ENCODE assay signal across 19 mouse cellular contexts in genomic region chr4:35138077-35138476, GRCm38 (mm10). TPM values are rescaled to one million over a fixed set of nuclear protein-coding genes. Genes with fewer than 3 reads are reported as not detected.
DNase-seq lines count a peak whose midpoint lies in the region; ATAC-seq and TF ChIP-seq lines count a peak whose summit lies in the region.
"Had no signal": no experiment of that assay in that cellular context is flagged by ENCODE, and none has a peak within 500 bp of the region (broad histone marks: within the 10 kb centered on the region; RNA-seq: fewer than 3 reads in every experiment).

No protein-coding gene starts in this region.

- no peak overlapping the region for H3K27ac ChIP-seq in kidney, embryonic 16.5 days (ENCODE audit: low read length)
- H3K27ac ChIP-seq: embryonic facial prominence, embryonic 12.5 days; hindbrain, postnatal 0 days; limb, embryonic 13.5 days had no signal

- H3K36me3 ChIP-seq in kidney, embryonic 16.5 days (ENCODE audit: insufficient read depth, low read length): no peaks in the 10 kb centered on the region
- no peaks in the 10 kb centered on the region for H3K36me3 ChIP-seq in E14TG2a.4 (ENCODE audit: insufficient read depth, low read length)
- H3K36me3 ChIP-seq: embryonic facial prominence, embryonic 12.5 days; limb, embryonic 13.5 days had no signal

- H3K9ac ChIP-seq in kidney, embryonic 16.5 days (replicated peaks; ENCODE audit: low read length): no peak overlapping the region
- H3K9ac ChIP-seq: embryonic facial prominence, embryonic 12.5 days; forebrain, postnatal 0 days; limb, embryonic 13.5 days had no signal

- DNase-seq in kidney, postnatal 4 days: no peak
- peak; percentile 9 to 32 for DNase-seq in thymus, postnatal 10 days (ENCODE audit: low spot score in 2 of 2)
- DNase-seq in gastrocnemius, postnatal 4 days (ENCODE audit: low spot score in 2 of 2): no peak
- no peak for DNase-seq in heart, adult 9 months (ENCODE audit: low spot score in 2 of 2)
- DNase-seq in cerebellum, adult 9-11 months: no peak
- DNase-seq: adrenal gland, postnatal 25 days; cerebellum, adult 18-20 months; forebrain, postnatal 0 days; lung, postnatal 4 days; right cerebral cortex, adult 18-20 months had no signal

- H3K4me2 ChIP-seq in kidney, embryonic 16.5 days (replicated peaks; ENCODE audit: low read depth, low read length): no peak overlapping the region
- H3K4me2 ChIP-seq: embryonic facial prominence, embryonic 12.5 days; heart, embryonic 11.5 days; limb, embryonic 13.5 days had no signal

- H3K4me1 ChIP-seq in kidney, embryonic 16.5 days (ENCODE audit: insufficient read depth, low read length): peaks cover 30% of the 10 kb centered on the region
- peaks cover 35% of the 10 kb centered on the region for H3K4me1 ChIP-seq in E14TG2a.4 (replicated peaks; ENCODE audit: low read depth, low read length)

- H3K27me3 ChIP-seq in kidney, embryonic 16.5 days (ENCODE audit: insufficient read depth, low read length): no peaks in the 10 kb centered on the region
- H3K27me3 ChIP-seq in E14TG2a.4 (ENCODE audit: insufficient read depth, low read length): no peaks in the 10 kb centered on the region
- H3K27me3 ChIP-seq: embryonic facial prominence, embryonic 12.5 days; limb, embryonic 13.5 days had no signal

- H3K9me3 ChIP-seq in kidney, embryonic 16.5 days (ENCODE audit: low read length): no peaks in the 10 kb centered on the region
- no peaks in the 10 kb centered on the region for H3K9me3 ChIP-seq in E14TG2a.4 (ENCODE audit: low read length)
- H3K9me3 ChIP-seq: embryonic facial prominence, embryonic 12.5 days; limb, embryonic 13.5 days had no signal

- H3K4me3 ChIP-seq in kidney, embryonic 16.5 days (ENCODE audit: low read length): no peak overlapping the region
- H3K4me3 ChIP-seq in E14TG2a.4 (replicated peaks; ENCODE audit: low read length): peak overlapping the region; percentile 45
- H3K4me3 ChIP-seq: embryonic facial prominence, embryonic 12.5 days; limb, embryonic 13.5 days; myocyte had no signal

- 42% methylated on average over 6 of the region's 6 CpGs for WGBS in kidney, embryonic 16.5 days

- TF ChIP-seq CTCF in E14TG2a.4 (conservative IDR thresholded peaks at IDR 0.05; ENCODE audit: low read length): no peak

- 0 out of 2 replicates have a peak, but pooled peaks have one; percentile 27 for ATAC-seq in kidney, embryonic 16.5 days (ENCODE audit: low FRiP score, low TSS enrichment)
- peak; percentile 58 for ATAC-seq in inflammation-experienced regulatory T-cells, adult 6 months
- ATAC-seq: forebrain, postnatal 0 days; hindbrain, postnatal 0 days had no signal

RNA-seq across cellular contexts. Expression of gene Ifnk, which starts 13.8 kb away (rescaled TPM):
- 0.27 and 0.30 TPM in 2 replicates for polyA plus RNA-seq in kidney, embryonic 16.5 days (2015; fragmentation: Nextera tagmentation; extraction: Ambion mirVana)
- not detected for polyA plus RNA-seq in inflammation-experienced regulatory T-cells, adult 6 months (2017; shearing (Covaris generic))
- not detected for total RNA-seq in gastrocnemius, postnatal 4 days (2021)
- total RNA-seq: adrenal gland, postnatal 25 days; forebrain, postnatal 0 days; hindbrain, postnatal 0 days had no signal
- polyA plus RNA-seq: forebrain, postnatal 0 days; heart, embryonic 11.5 days; hindbrain, postnatal 0 days; myocyte; urinary bladder, adult 2 months had no signal

RNA-seq across cellular contexts. Expression of gene Mob3b, which starts 19.2 kb away (rescaled TPM):
- 14.7 and 17.2 TPM in 2 replicates for polyA plus RNA-seq in kidney, embryonic 16.5 days (2015; fragmentation: Nextera tagmentation; extraction: Ambion mirVana)
- 1 to 10 TPM; 1.2 to 5.7 (median 3.2) TPM for polyA plus RNA-seq in inflammation-experienced regulatory T-cells, adult 6 months (2017; shearing (Covaris generic))
- total RNA-seq in gastrocnemius, postnatal 4 days (2021): 1 to 10 TPM; 3.1 to 4.9 TPM

Comparison
In these comparisons a context has a peak if more than half of its experiments do, and no peak if none do; other contexts are left out.
1. DNase-seq: peak in thymus, postnatal 10 days (2 of 2); none in kidney, postnatal 4 days (0 of 2), gastrocnemius, postnatal 4 days (0 of 2), heart, adult 9 months (0 of 2) and cerebellum, adult 9-11 months (single experiment).